Mouse (Mus musculus): Measurements from ENCODE around the gene Tmem53.

Tmem53 gene

GRCm38 (mm10) chr4:117251801-117252316, at the start of gene Tmem53, which contains the start of gene Armh1:
Gene Tmem53, plus strand, starts transcription at chr4:117251951.
Gene Armh1, minus strand, starts transcription at chr4:117252125.
- peak; percentile 88 to 95 for DNase-seq (ENCODE audit: low spot score in 2 of 2)

GRCm38 (mm10) chr4:117202046-117202991, 49.4 kb upstream of the Tmem53 start:
- DNase-seq (ENCODE audit: low spot score in 2 of 2), result peak in 1 of 2 experiments; percentile 56

GRCm38 (mm10) chr4:117202992-117203354, 48.8 kb upstream of the Tmem53 start:
- no peak for DNase-seq (ENCODE audit: low spot score in 2 of 2)

- DNase-seq (ENCODE audit: low spot score in 2 of 2), result no peak
These were observed 42.2 kb upstream of the Tmem53 start for GRCm38 (mm10) chr4:117209592-117209991.

- DNase-seq (ENCODE audit: low spot score in 2 of 2), result peak; percentile 64 to 89
These were observed 41.3 kb upstream of the Tmem53 start for GRCm38 (mm10) chr4:117210147-117211074.

GRCm38 (mm10) chr4:117214250-117214649, 37.5 kb upstream of the Tmem53 start:
- DNase-seq (ENCODE audit: low spot score in 2 of 2), result no peak

- DNase-seq (ENCODE audit: low spot score in 2 of 2), result no peak
These were observed 34.7 kb upstream of the Tmem53 start for GRCm38 (mm10) chr4:117217029-117217428.

GRCm38 (mm10) chr4:117218517-117219219, 33.1 kb upstream of the Tmem53 start:
- peak; percentile 26 to 71 for DNase-seq (ENCODE audit: low spot score in 2 of 2)

- DNase-seq (ENCODE audit: low spot score in 2 of 2), result no peak
These were observed 30.8 kb upstream of the Tmem53 start for GRCm38 (mm10) chr4:117220741-117221515.

GRCm38 (mm10) chr4:117221836-117222235, 29.9 kb upstream of the Tmem53 start:
- no peak for DNase-seq (ENCODE audit: low spot score in 2 of 2)

GRCm38 (mm10) chr4:117223001-117223400, 28.8 kb upstream of the Tmem53 start:
- DNase-seq (ENCODE audit: low spot score in 2 of 2), result no peak

GRCm38 (mm10) chr4:117224122-117224521, 27.6 kb upstream of the Tmem53 start:
- no peak for DNase-seq (ENCODE audit: low spot score in 2 of 2)

- no peak for DNase-seq (ENCODE audit: low spot score in 2 of 2)
These were observed 26.5 kb upstream of the Tmem53 start for GRCm38 (mm10) chr4:117225250-117225649.

- no peak for DNase-seq (ENCODE audit: low spot score in 2 of 2)
These were observed 22.2 kb upstream of the Tmem53 start for GRCm38 (mm10) chr4:117229590-117229989.

GRCm38 (mm10) chr4:117230331-117230730, 21.4 kb upstream of the Tmem53 start:
- DNase-seq (ENCODE audit: low spot score in 2 of 2), result peak in 1 of 2 experiments; percentile 48

- no peak for DNase-seq (ENCODE audit: low spot score in 2 of 2)
These were observed 20.5 kb upstream of the Tmem53 start for GRCm38 (mm10) chr4:117231208-117231607.

GRCm38 (mm10) chr4:117234166-117234741, 17.5 kb upstream of the Tmem53 start:
- DNase-seq (ENCODE audit: low spot score in 2 of 2), result no peak

GRCm38 (mm10) chr4:117235822-117236221, 15.9 kb upstream of the Tmem53 start:
- DNase-seq (ENCODE audit: low spot score in 2 of 2), result no peak

- DNase-seq (ENCODE audit: low spot score in 2 of 2), result no peak
These were observed 12.6 kb upstream of the Tmem53 start for GRCm38 (mm10) chr4:117239153-117239552.

- DNase-seq (ENCODE audit: low spot score in 2 of 2), result no peak
These were observed 10.9 kb upstream of the Tmem53 start for GRCm38 (mm10) chr4:117240867-117241266.
